Mouse (Mus musculus) Patski (cell line): ENCODE measurements at regions not wholly inside any gene's neighbourhood (a gene's known extent, or its start where the extent isn't known, plus 50 kb on each side); places are given as distances from the start of the nearest gene placed in this dataset.

Experiments used
- ATAC-seq: fragments of 100-300 bp; one replicate; pipeline ENCODE4 v1.8.0; 2021
- CTCF ChIA-PET: fragments of 350-600 bp; sonication (Branson Sonifier 250); formaldehyde crosslinking; loops from one replicate; lab custom pipeline; 2022; ENCODE audit warnings: inconsistent platforms; lab: Charles Lee
- POLR2A ChIA-PET: fragments of 350-600 bp; sonication (Branson Sonifier 250); formaldehyde crosslinking; loops from one replicate; lab custom pipeline; 2022; ENCODE audit warnings: antibody characterized with exemption, inconsistent platforms; lab: Charles Lee
- DNase-seq: peaks from one replicate; pipeline ENCODE4 v3.0.0-alpha.2; 2011; ENCODE audit warnings: low read depth, low spot score
- H3K27me3 ChIP-seq: fragments of 371-371 bp; one replicate; pipeline ENCODE4 v1.5.1; 2021
- CTCF ChIP-seq: fragments of 100-300 bp; IDR thresholded peaks from one replicate; pipeline ENCODE4 v1.5.1; 2021
- in situ Hi-C: fragments of 300-500 bp; cut with MboI; formaldehyde crosslinking; loops from 3 replicates; pipeline ENCODE4 v1.11.1; 2018; ENCODE audit warnings: low pct_unique_long_range_greater_than_20kb, mixed read lengths

DNA sequence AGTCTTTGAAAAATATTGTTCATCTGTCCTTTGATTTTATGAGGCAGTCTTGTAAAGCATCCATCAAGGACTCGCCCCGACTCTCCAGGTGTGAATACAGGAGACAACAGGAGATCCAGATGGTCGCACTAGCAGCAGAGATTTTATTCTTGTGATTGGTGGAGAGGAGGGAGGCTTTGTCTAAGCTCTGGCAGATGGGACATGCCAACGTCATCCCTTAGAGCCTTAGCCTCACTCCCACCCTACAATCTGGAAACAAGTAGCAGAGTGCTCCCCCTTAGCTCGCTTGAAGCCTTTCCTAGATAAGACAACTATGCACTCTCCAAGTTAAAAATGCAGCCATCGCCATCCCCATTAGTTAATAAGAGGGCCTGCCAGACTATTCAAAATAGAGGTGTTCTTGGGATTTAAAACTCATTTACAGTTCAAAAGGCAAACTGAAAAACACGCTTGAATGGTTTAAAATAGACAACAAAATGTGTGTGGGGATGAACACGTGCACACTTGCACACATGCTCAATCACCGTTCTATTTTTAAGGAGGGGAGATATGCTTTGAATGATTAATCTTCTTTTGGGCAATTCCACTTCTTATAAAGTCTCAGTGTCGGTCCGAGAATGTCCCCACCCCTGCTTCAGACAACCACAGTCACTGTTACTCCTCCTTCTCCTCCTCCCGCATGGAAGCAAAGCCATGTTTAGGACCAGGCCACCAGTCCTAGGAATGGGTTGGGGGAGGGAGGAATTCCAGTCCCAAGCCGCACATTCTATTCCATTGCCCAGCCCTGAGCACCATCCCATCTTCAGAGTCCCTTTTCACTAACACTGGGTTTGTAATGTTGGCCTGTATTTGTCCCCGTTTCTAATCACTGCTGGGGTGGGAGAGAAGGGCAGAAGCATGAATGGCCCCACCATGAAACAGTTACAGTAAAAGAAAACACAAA, 61.5 kb upstream of the Egln3 start:
- CTCF ChIA-PET = no interaction called here
- DNase-seq = no peak
- H3K27me3 ChIP-seq = no peaks in the 10 kb centered on the region
- POLR2A ChIA-PET = no interaction called here
- ATAC-seq = no peak
- TF ChIP-seq CTCF = no peak
- in situ Hi-C loops = no loop called here

DNA sequence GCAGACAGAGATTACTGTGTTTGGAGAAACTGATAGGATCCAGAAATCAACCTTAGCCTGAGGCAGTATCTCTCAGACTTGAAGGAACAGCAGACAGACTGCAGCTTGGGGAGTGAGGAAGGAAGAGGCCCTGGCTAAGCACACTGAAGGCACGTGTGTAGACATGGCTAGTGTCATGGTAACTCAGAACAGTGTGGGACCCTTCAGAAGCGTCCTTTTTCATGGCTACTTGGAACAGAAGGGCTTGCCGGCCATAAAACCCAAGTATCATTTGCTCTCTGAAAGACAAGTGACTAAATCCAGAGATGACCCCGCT, 60.7 kb upstream of the Egln3 start:
- in situ Hi-C loops = no loop called here
- DNase-seq = no peak
- TF ChIP-seq CTCF = no peak
- CTCF ChIA-PET = no interaction called here
- no peak for ATAC-seq
- POLR2A ChIA-PET = no interaction called here
- H3K27me3 ChIP-seq = no peaks in the 10 kb centered on the region

DNA sequence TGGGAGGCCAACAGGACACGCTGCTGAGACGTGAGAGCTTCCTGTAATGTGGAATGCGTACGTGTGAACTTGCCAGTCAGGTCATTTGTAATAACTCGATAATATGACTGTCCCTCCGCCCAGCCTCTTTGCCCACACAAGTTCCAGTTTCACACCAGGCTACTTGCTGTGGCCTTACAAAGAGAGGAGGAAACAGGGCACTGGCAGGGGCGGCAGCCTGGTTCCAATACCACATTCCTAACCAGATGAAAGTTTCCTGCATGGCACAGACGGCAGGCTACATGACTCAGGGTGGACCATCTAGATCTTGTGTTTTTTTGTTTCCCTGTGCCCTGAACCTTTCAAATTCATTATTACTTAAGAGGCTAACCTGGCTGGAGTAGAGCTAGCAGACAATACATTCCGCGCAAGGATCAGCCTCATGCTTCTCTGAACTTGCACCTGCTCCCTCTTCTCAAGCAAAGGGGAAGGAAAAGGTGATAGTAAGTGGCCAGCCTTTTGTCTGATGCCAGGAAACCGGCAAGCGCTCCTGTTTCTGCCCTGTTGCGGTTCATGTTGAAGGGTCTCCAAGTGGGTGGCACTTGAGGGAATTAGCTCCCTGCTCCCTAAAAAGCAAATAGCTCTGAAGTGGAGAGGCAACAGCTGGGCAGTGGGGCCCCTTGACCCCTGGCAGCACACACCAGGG, 60.2 kb upstream of the Egln3 start:
- in situ Hi-C loops = no loop called here
- no peak for DNase-seq
- no peak for TF ChIP-seq CTCF
- H3K27me3 ChIP-seq = no peaks in the 10 kb centered on the region
- no peak for ATAC-seq
- ChIA-PET CTCF (no interaction called here), POLR2A (interaction anchor here (0.9 kb wide), 1 partner anchor 62 kb away, joined by 3 read pairs; no protein-coding TSS in a partner anchor)

- ATAC-seq (no peak), DNase-seq (no peak)
- H3K27me3 ChIP-seq = no peaks in the 10 kb centered on the region
- ChIA-PET CTCF (interaction anchor here (1.7 kb wide), 1 partner anchor 13 kb away, joined by 4 read pairs; no protein-coding TSS in a partner anchor), POLR2A (no interaction called here)
- TF ChIP-seq CTCF = no peak
- in situ Hi-C loops = no loop called here
Measured at GRCm38 (mm10) chr12:54262236-54263005, 58.8 kb upstream of the Egln3 start.

DNA sequence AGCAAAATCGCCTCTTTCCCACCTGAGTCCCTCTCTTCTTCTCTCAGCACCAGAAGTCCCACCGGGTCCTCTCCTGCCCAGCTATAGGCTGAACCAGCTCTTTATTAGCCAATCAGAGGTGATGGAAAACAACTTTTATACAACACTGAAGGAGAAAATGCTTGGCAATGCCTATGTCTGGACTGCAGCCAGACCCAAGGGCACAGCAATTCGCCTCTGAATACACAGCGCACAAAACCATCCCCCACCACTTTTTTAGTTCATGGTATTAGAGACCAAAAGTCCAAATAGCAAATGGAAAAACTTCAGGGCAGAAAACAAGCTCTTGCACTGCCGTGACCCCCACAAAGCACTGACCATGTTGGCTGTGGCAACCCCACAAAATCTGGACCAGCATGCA, 57.8 kb upstream of the Egln3 start:
- DNase-seq (no peak), ATAC-seq (no peak)
- TF ChIP-seq CTCF = no peak
- H3K27me3 ChIP-seq = no peaks in the 10 kb centered on the region
- POLR2A ChIA-PET = interaction anchor here (0.5 kb wide), 1 partner anchor 203 kb away, joined by 5 read pairs; no protein-coding TSS in a partner anchor
- in situ Hi-C loops = no loop called here
- CTCF ChIA-PET = interaction anchor here (1.7 kb wide), 1 partner anchor 14 kb away, joined by 4 read pairs; no protein-coding TSS in a partner anchor

DNA sequence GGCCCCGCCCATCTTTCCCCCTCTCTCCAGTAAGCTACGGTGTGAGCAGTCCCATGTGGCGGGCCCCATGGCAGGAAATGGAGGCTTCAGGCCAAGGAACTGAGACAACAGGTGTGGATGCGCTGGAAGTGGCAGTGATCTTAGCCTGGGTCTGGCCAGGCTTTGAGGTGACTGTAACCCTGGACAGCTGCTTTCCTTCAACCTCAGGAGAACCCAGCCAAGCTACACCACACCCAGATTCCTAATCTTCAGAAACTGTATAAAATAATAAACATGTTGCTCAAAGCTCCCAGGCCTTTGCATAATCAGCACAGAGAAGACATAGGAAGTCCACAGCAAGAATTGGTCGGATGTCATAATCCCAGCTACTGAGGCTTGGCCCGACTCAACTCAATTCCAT, 56.8 kb upstream of the Egln3 start:
- in situ Hi-C loops = no loop called here
- no peak for ATAC-seq

GRCm38 (mm10) chr12:54257776-54258433, 54.2 kb upstream of the Egln3 start:
- ChIA-PET CTCF (interaction anchor here (1.1 kb wide), 1 partner anchor 14 kb away, joined by 3 read pairs; no protein-coding TSS in a partner anchor), POLR2A (no interaction called here)
- no peaks in the 10 kb centered on the region for H3K27me3 ChIP-seq
- no peak for TF ChIP-seq CTCF
- ATAC-seq (no peak), DNase-seq (no peak)
- in situ Hi-C loops = no loop called here

More for the DNA sequence above, 56.8 kb upstream of the Egln3 start:
- TF ChIP-seq CTCF = no peak
- ChIA-PET POLR2A (no interaction called here), CTCF (interaction anchor here (1.7 kb wide), 1 partner anchor 15 kb away, joined by 4 read pairs; no protein-coding TSS in a partner anchor)
- DNase-seq = no peak
- no peaks in the 10 kb centered on the region for H3K27me3 ChIP-seq

GRCm38 (mm10) chr12:54256506-54257128, 53.0 kb upstream of the Egln3 start:
- no peak for DNase-seq
- TF ChIP-seq CTCF = no peak
- no peak for ATAC-seq
- POLR2A ChIA-PET = no interaction called here
- H3K27me3 ChIP-seq = no peaks in the 10 kb centered on the region
- in situ Hi-C loops = no loop called here
- CTCF ChIA-PET = no interaction called here
